Mouse (Mus musculus): ENCODE measurements around the gene Gprasp2. TPM values are rescaled to one million over a fixed set of nuclear protein-coding genes. Genes with fewer than 3 reads are reported as not detected.

The Gprasp2 gene
- total and polyA plus RNA-seq, 2 experiments from 2014 or later: 201 to 245 TPM

DNA sequence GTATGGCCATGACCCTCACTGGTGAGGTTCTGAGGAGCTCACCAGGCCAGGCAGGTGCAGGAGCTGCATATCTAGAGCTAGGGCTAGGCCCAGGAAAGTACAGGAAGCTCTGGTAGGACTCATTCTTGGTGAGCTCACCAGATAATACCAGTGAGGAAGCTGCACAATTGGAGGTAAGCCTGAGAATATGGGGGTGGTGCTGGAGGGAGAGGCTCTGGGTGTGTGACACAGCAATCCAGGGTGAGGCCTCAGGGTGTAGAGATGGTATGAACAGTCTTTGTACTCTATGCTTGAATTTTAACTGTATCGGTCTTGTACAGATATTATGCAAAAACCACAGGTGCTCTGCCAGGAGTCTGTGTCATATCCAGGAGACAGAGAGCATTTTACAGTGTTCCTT, 40.8 kb downstream of the Gprasp2 start:
- no peak for TF ChIP-seq CTCF (IDR thresholded peaks at IDR 0.05; ENCODE audit: low read depth)
- H3K36me3 ChIP-seq (ENCODE audit: insufficient read depth, low read length): no peaks in the 10 kb centered on the region
- H3K27ac ChIP-seq: no peak overlapping the region
- no peaks in the 10 kb centered on the region for H3K9me3 ChIP-seq (ENCODE audit: low read length)
- WGBS: 95% methylated on average over 1 of the region's 1 CpGs
- H3K9ac ChIP-seq (replicated peaks; ENCODE audit: low read length): no peak overlapping the region
- H3K4me1 ChIP-seq (ENCODE audit: insufficient read depth, low read length): no peaks in the 10 kb centered on the region
- DNase-seq (ENCODE audit: low spot score) (no peak), ATAC-seq (no peak)
- H3K27me3 ChIP-seq (ENCODE audit: insufficient read depth, low read length): no peaks in the 10 kb centered on the region
- no peak overlapping the region for H3K4me2 ChIP-seq (ENCODE audit: low read depth, low read length)
- no peak overlapping the region for H3K4me3 ChIP-seq (ENCODE audit: low read length)

DNA sequence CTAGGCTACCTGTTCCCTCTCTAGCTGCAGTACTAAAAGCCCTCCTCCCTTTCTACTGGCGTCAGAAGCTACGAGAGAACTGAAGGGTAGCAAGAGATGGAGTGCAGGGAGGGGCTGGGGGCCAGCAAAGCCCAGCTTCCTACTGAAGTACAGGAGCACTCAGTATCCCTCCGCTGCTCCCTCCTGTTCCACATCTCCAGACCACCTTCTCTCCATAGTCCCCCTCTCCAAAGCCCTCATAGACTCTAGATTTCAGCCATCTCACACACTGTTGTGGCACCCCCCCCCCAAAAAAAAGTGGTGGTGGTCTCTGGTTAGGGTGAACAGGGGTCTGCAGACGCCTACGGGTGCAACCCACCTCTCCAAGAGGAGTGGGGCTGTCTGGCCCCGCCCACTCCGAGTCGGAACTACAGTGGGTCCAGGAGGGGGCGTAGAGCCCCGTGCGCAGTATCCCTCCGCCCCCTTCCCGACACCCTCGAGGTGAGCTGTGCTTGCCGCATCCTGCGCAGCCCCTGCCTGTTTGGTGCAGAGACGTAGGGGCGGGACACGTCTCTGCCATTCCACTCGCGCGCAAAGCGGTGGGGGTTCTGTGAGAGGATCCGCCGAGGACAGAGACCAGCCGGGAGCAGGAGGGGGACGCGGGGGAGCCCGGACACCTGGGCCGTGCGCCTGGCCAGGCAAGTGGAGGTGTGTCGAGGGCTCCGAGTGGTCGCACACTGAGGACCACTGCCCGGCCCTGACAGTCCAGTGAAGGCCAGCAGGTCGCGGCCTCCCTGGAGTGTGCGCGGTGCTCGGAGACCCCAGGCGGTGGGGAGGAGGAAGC, 46.8 kb downstream of the Gprasp2 start:
- Histone ChIP-seq H3K27ac (peak overlapping the region; percentile 89), H3K4me3 (ENCODE audit: low read length) (peak overlapping the region; percentile 64), H3K4me1 (ENCODE audit: insufficient read depth, low read length) (no peaks in the 10 kb centered on the region), H3K9ac (replicated peaks; ENCODE audit: low read length) (peak overlapping the region; percentile 77), H3K9me3 (ENCODE audit: low read length) (no peaks in the 10 kb centered on the region), H3K4me2 (ENCODE audit: low read depth, low read length) (peak overlapping the region; percentile 54), H3K27me3 (ENCODE audit: insufficient read depth, low read length) (no peaks in the 10 kb centered on the region), H3K36me3 (ENCODE audit: insufficient read depth, low read length) (0 out of 2 replicates have a peak, but pooled peaks cover 3% of the 10 kb centered on the region)
- TF ChIP-seq CTCF (IDR thresholded peaks at IDR 0.05; ENCODE audit: low read depth): peak; percentile 34
- peak; percentile 98 for ATAC-seq
- 41% methylated on average over 41 of the region's 41 CpGs for WGBS
- DNase-seq (ENCODE audit: low spot score): peak; percentile 90

DNA sequence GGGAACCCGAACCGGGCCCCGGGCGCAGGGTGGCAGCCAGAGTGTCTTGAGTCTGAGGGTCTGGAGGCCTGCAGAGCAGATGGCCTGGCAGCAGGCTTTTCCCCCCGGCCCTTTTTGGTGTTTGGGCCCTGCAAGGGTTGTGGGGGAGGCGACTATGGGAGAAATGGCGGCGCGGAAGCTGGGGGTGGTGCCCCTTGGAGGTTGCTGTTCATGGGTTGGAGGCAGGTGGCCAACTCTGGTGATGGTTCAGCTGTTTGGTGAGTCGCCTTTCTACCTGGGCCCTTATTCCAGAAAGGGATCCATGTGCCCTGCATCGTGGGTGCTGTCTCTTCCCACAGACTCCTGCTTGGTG, 47.4 kb downstream of the Gprasp2 start:
- no peak for TF ChIP-seq CTCF (IDR thresholded peaks at IDR 0.05; ENCODE audit: low read depth)
- Histone ChIP-seq H3K4me3 (ENCODE audit: low read length) (peak overlapping the region; percentile 64), H3K36me3 (ENCODE audit: insufficient read depth, low read length) (0 out of 2 replicates have a peak, but pooled peaks cover 3% of the 10 kb centered on the region), H3K9me3 (ENCODE audit: low read length) (no peaks in the 10 kb centered on the region), H3K4me1 (ENCODE audit: insufficient read depth, low read length) (no peaks in the 10 kb centered on the region), H3K27ac (peak overlapping the region; percentile 89), H3K9ac (replicated peaks; ENCODE audit: low read length) (peak overlapping the region; percentile 77), H3K4me2 (ENCODE audit: low read depth, low read length) (peak overlapping the region; percentile 54), H3K27me3 (ENCODE audit: insufficient read depth, low read length) (no peaks in the 10 kb centered on the region)
- ATAC-seq (no peak; the same call in 1 of the 2 replicates), DNase-seq (ENCODE audit: low spot score) (peak; percentile 47)
- 44% methylated on average over 8 of the region's 11 CpGs for WGBS

Other genes with a start within 250 kb of the Gprasp2 start
- gene Nxf7, start 240.3 kb upstream of the Gprasp2 start, total RNA-seq (2014; rRNA removed): not detected in 2 replicates
- 0.24 TPM in 1 of 2 replicates, not detected in the other for gene Nxf7, start 240.3 kb upstream of the Gprasp2 start, polyA plus RNA-seq (2015; fragmentation: Nextera tagmentation; extraction: Ambion mirVana)
- not detected in 2 replicates for gene Prame, start 211.3 kb upstream of the Gprasp2 start, total RNA-seq (2014; rRNA removed)
- not detected in 2 replicates for gene Prame, start 211.3 kb upstream of the Gprasp2 start, polyA plus RNA-seq (2015; fragmentation: Nextera tagmentation; extraction: Ambion mirVana)
- gene Tcp11x2, start 145.2 kb upstream of the Gprasp2 start, total RNA-seq (2014; rRNA removed): not detected in 2 replicates
- gene Tcp11x2, start 145.2 kb upstream of the Gprasp2 start, polyA plus RNA-seq (2015; fragmentation: Nextera tagmentation; extraction: Ambion mirVana): not detected in 2 replicates
- gene Tmsb15a, start 113.8 kb upstream of the Gprasp2 start, total RNA-seq (2014; rRNA removed): not detected in 2 replicates
- gene Tmsb15a, start 113.8 kb upstream of the Gprasp2 start, polyA plus RNA-seq (2015; fragmentation: Nextera tagmentation; extraction: Ambion mirVana): not detected in 2 replicates
- 9.4 and 12.0 TPM in 2 replicates for gene Armcx5, start 96.3 kb upstream of the Gprasp2 start, total RNA-seq (2014; rRNA removed)
- 25.1 and 26.1 TPM in 2 replicates for gene Armcx5, start 96.3 kb upstream of the Gprasp2 start, polyA plus RNA-seq (2015; fragmentation: Nextera tagmentation; extraction: Ambion mirVana)
- gene Gprasp1, start 96.3 kb upstream of the Gprasp2 start, total RNA-seq (2014; rRNA removed): 272 and 285 TPM in 2 replicates
- 214 and 231 TPM in 2 replicates for gene Gprasp1, start 96.3 kb upstream of the Gprasp2 start, polyA plus RNA-seq (2015; fragmentation: Nextera tagmentation; extraction: Ambion mirVana)
- 47.6 and 65.9 TPM in 2 replicates for gene Bhlhb9, start 41.4 kb upstream of the Gprasp2 start, total RNA-seq (2014; rRNA removed)
- gene Bhlhb9, start 41.4 kb upstream of the Gprasp2 start, polyA plus RNA-seq (2015; fragmentation: Nextera tagmentation; extraction: Ambion mirVana): 96.4 and 98.2 TPM in 2 replicates
- gene Arxes2, start 154.8 kb downstream of the Gprasp2 start, total RNA-seq (2014; rRNA removed): 168 and 177 TPM in 2 replicates
- gene Arxes2, start 154.8 kb downstream of the Gprasp2 start, polyA plus RNA-seq (2015; fragmentation: Nextera tagmentation; extraction: Ambion mirVana): 312 and 317 TPM in 2 replicates
- gene Arxes1, start 194.3 kb downstream of the Gprasp2 start, total RNA-seq (2014; rRNA removed): 57.8 and 57.9 TPM in 2 replicates
- 177 and 187 TPM in 2 replicates for gene Arxes1, start 194.3 kb downstream of the Gprasp2 start, polyA plus RNA-seq (2015; fragmentation: Nextera tagmentation; extraction: Ambion mirVana)
- 171 and 200 TPM in 2 replicates for gene Bex2, start 229.2 kb downstream of the Gprasp2 start, total RNA-seq (2014; rRNA removed)
- gene Bex2, start 229.2 kb downstream of the Gprasp2 start, polyA plus RNA-seq (2015; fragmentation: Nextera tagmentation; extraction: Ambion mirVana): 938 and 961 TPM in 2 replicates
- gene Nxf3, start 246.2 kb downstream of the Gprasp2 start, total RNA-seq (2014; rRNA removed): not detected in 2 replicates
- 0.05 TPM in 1 of 2 replicates, not detected in the other for gene Nxf3, start 246.2 kb downstream of the Gprasp2 start, polyA plus RNA-seq (2015; fragmentation: Nextera tagmentation; extraction: Ambion mirVana)